30 mouse cellular contexts compared by ENCODE assay signal in the genomic region with DNA sequence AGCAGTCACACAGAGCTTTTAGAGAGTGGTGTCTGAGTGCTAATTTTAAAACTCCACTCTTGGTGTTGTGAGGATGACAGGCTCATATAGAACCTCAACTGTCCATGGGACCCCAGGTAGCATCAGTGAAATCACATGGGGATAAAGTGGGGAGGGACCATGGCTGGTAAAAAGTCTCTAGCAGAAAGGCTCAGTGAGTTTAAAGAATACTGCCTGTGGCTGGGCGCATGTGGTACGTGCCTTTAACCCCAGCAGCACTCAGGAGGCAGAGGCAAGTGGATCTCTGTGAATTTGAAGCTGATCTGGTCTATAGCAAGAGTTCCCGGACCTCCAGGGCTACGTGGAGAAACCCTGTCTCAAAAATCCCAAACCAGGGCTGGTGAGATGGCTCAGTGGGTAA. TPM values are rescaled to one million over a fixed set of nuclear protein-coding genes. Genes with fewer than 3 reads are reported as not detected.
"Had no signal": no experiment of that assay in that cellular context is flagged by ENCODE, and none has a peak within 500 bp of the region (broad histone marks: within the 10 kb centered on the region; RNA-seq: fewer than 3 reads in every experiment).

No protein-coding gene starts in this region.

- H3K9me3 ChIP-seq: heart, embryonic 10.5 days; heart, embryonic 13.5 days; heart, embryonic 15.5 days; hindbrain, embryonic 13.5 days; hindbrain, embryonic 15.5 days; intestine, embryonic 15.5 days; kidney, embryonic 15.5 days; limb, embryonic 10.5 days; limb, embryonic 12.5 days; liver, embryonic 13.5 days had no signal

- H3K9ac ChIP-seq: heart, embryonic 13.5 days; heart, embryonic 15.5 days; hindbrain, embryonic 13.5 days; hindbrain, embryonic 15.5 days; intestine, embryonic 15.5 days; kidney, embryonic 15.5 days; limb, embryonic 12.5 days; liver, embryonic 13.5 days had no signal

- H3K27me3 ChIP-seq: heart, embryonic 13.5 days; heart, embryonic 15.5 days; hindbrain, embryonic 13.5 days; hindbrain, embryonic 15.5 days; intestine, embryonic 15.5 days; kidney, embryonic 15.5 days; limb, embryonic 12.5 days; liver, embryonic 13.5 days had no signal

- H3K36me3 ChIP-seq: heart, embryonic 10.5 days; heart, embryonic 13.5 days; heart, embryonic 15.5 days; hindbrain, embryonic 13.5 days; hindbrain, embryonic 15.5 days; intestine, embryonic 15.5 days; kidney, embryonic 15.5 days; limb, embryonic 10.5 days; limb, embryonic 12.5 days; liver, embryonic 13.5 days had no signal

- DNase-seq: gastrocnemius, postnatal 14 days; gastrocnemius, postnatal 36 days; heart, adult 18-20 months; heart, postnatal 14 days; heart, postnatal 36 days; kidney, adult 2 months; kidney, adult 9 months; kidney, postnatal 14 days; kidney, postnatal 36 days; liver; liver, embryonic 13.5 days had no signal

- H3K27ac ChIP-seq: heart, embryonic 10.5 days; heart, embryonic 13.5 days; heart, embryonic 15.5 days; hindbrain, embryonic 13.5 days; hindbrain, embryonic 15.5 days; hindbrain, postnatal 0 days; intestine, embryonic 15.5 days; kidney, embryonic 15.5 days; kidney, postnatal 0 days; layer of hippocampus, adult 2 months; left cerebral cortex, adult 2 months; limb, embryonic 10.5 days; limb, embryonic 12.5 days; liver, embryonic 13.5 days had no signal

- H3K4me1 ChIP-seq: heart, embryonic 10.5 days; heart, embryonic 13.5 days; heart, embryonic 15.5 days; hindbrain, embryonic 13.5 days; hindbrain, embryonic 15.5 days; intestine, embryonic 15.5 days; limb, embryonic 10.5 days; limb, embryonic 12.5 days had no signal

- ATAC-seq: hindbrain, postnatal 0 days; inflammation-experienced regulatory T-cells, adult 6 months; intestine, embryonic 15.5 days; intestine, postnatal 0 days had no signal

- H3K4me3 ChIP-seq: heart, embryonic 10.5 days; heart, embryonic 13.5 days; heart, embryonic 15.5 days; hindbrain, embryonic 13.5 days; hindbrain, embryonic 15.5 days; intestine, embryonic 15.5 days; kidney, embryonic 15.5 days; layer of hippocampus, adult 2 months; left cerebral cortex, adult 2 months; limb, embryonic 10.5 days; limb, embryonic 12.5 days; liver, embryonic 13.5 days had no signal

- H3K4me2 ChIP-seq: heart, embryonic 13.5 days; heart, embryonic 15.5 days; hindbrain, embryonic 13.5 days; hindbrain, embryonic 15.5 days; intestine, embryonic 15.5 days; kidney, embryonic 15.5 days; limb, embryonic 12.5 days; liver, embryonic 11.5 days; liver, embryonic 13.5 days had no signal

RNA-seq across cellular contexts. Expression of a gene that starts 6.8 kb away (rescaled TPM):
- polyA plus RNA-seq: heart, embryonic 13.5 days; heart, postnatal 0 days; hindbrain, embryonic 11.5 days; hindbrain, embryonic 13.5 days; hindbrain, embryonic 15.5 days; limb, embryonic 10.5 days; limb, embryonic 12.5 days had no signal

RNA-seq across cellular contexts. Expression of a gene that starts 13.9 kb away (rescaled TPM):
- polyA plus RNA-seq: heart, embryonic 10.5 days; heart, embryonic 13.5 days; heart, embryonic 15.5 days; heart, postnatal 0 days; hindbrain, embryonic 11.5 days; hindbrain, embryonic 13.5 days; hindbrain, embryonic 15.5 days; hindbrain, postnatal 0 days; intestine, embryonic 15.5 days; intestine, postnatal 0 days; kidney, embryonic 15.5 days; kidney, postnatal 0 days; limb, embryonic 10.5 days; limb, embryonic 12.5 days; limb, embryonic 14.5 days; liver, embryonic 11.5 days; liver, embryonic 13.5 days had no signal
